Mouse (Mus musculus) heart, adult 2 months (tissue): ENCODE measurements around the gene Il18bp.

Experiments
- CTCF ChIP-seq: fragments of 200-600 bp; IDR thresholded peaks from 2 replicates; pipeline ENCODE4 v1.8.1; 2022; ENCODE audit warnings: antibody characterized with exemption, mild to moderate bottlenecking, moderate library complexity
- EP300 ChIP-seq: fragments of 200-500 bp; IDR thresholded peaks from 2 replicates; pipeline ENCODE4 v1.6.1; 2011; ENCODE audit warnings: low read depth, low read length, control low read depth; ENCODE audit not compliant: insufficient read depth
- POLR2A ChIP-seq: fragments of 200-500 bp; IDR thresholded peaks from 2 replicates; pipeline ENCODE4 v1.6.1; 2011; ENCODE audit warnings: mild to moderate bottlenecking, low read depth, low read length, control low read depth; ENCODE audit not compliant: insufficient read depth

DNA sequence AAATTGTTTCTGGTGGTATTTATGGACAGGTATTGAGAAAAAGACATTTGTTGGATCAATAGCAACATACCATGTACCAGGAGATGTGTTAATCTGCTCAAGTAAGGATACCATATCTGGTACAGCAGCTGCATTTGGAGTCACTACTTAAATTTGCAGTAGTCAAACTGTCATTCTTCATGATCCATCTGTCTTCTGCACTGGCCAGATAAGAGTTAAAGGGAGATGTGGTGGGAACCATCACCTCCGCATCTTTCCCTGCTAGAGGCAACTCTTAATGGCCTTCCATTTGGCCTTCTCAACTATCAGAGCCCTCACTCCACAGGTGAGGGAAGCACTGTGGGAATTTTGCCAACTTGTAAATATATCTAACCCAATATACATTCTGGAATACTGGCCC is 12.0 kb downstream of the Il18bp start:
- no peak for TF ChIP-seq EP300
- no peak for TF ChIP-seq CTCF
- no peak for TF ChIP-seq POLR2A
